In the genomic region with DNA sequence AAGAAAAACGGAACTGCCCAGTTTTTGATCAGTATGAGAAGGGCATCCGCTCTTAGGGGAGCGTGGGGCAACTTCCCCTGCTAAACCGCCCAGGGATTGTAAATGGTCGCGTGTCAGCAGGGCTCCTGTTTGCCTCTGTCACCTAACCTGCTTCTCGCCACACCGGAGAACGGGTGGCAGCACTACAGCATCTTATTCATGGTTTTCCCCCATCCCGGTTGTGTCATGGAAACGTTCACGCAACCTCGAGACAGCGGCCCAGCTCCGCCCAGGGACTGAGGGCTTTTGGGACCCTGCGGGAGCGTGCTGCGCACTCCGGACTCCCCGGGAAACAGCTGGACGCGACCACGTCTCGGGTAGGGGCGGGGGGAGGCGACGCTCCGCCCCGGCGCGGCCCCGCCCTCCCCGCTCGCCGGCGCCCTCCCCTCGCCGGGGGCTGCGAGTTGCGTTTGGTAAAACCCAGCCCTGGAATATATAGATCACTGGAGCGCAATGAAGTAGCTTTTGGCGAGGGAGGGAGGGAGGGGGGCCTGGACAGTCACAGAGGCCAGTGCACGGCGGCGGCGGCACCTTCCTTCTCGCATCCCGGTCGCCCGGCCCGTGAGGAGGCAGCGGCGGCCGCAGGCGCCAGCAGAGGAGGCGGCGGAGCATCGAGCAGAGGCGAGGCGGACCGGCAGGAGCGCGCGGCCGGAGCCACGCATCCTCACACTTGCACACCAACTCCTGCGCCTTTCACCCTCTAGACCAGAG, we compare ENCODE assay signal across 8 mouse cellular contexts. TPM values are rescaled to one million over a fixed set of nuclear protein-coding genes. Genes with fewer than 3 reads are reported as not detected.
DNase-seq lines count a peak whose midpoint lies in the region; ATAC-seq and TF ChIP-seq lines count a peak whose summit lies in the region.

A gene (plus strand): TSS at position 549 of the 750 bp plus-strand sequence.

- no peaks in the 10 kb centered on the region for H3K9me3 ChIP-seq in ES-Bruce4 (replicated peaks; ENCODE audit: control insufficient read depth, insufficient read depth, low read length, poor library complexity, severe bottlenecking)
- no peaks in the 10 kb centered on the region for H3K9me3 ChIP-seq in forebrain, embryonic 13.5 days (replicated peaks)
- no peaks in the 10 kb centered on the region for H3K9me3 ChIP-seq in liver, embryonic 16.5 days (replicated peaks; ENCODE audit: control insufficient read depth, low read length)
- H3K9me3 ChIP-seq in neural tube, embryonic 14.5 days (ENCODE audit: control insufficient read depth, low read length) = no peaks in the 10 kb centered on the region

- H3K9ac ChIP-seq in ES-Bruce4 (ENCODE audit: low read depth, poor library complexity, severe bottlenecking) = peak within 1 kb of the TSS; percentile 87
- peak within 1 kb of the TSS; percentile 89 for H3K9ac ChIP-seq in forebrain, embryonic 13.5 days
- peak within 1 kb of the TSS; percentile 87 for H3K9ac ChIP-seq in liver, embryonic 16.5 days (ENCODE audit: low read depth, low read length)
- H3K9ac ChIP-seq in neural tube, embryonic 14.5 days (replicated peaks; ENCODE audit: low read depth, low read length) = peak within 1 kb of the TSS; percentile 82

- intact Hi-C loops in heart, postnatal 10 days (cut with DNase I) = loop anchor here (1.0 to 5.0 kb wide), 5 partner anchors 57 to 212 kb away; no protein-coding TSS in a partner anchor

- TF ChIP-seq EP300 in ES-Bruce4 (IDR thresholded peaks at IDR 0.05; ENCODE audit: insufficient read depth, low read depth, low read length) = no peak

- ATAC-seq in cerebellum, adult (ENCODE audit: insufficient number of reproducible peaks, low FRiP score, low TSS enrichment) = peak; percentile 54
- ATAC-seq in forebrain, embryonic 13.5 days = peak; percentile 85
- peak; percentile 84 for ATAC-seq in liver, embryonic 16.5 days (ENCODE audit: low read depth)
- ATAC-seq in neural tube, embryonic 14.5 days (ENCODE audit: low read depth) = peak; percentile 87

- H3K4me1 ChIP-seq in ES-Bruce4 (ENCODE audit: control insufficient read depth, insufficient read depth, low read length) = no peaks in the 10 kb centered on the region
- peaks cover 40% of the 10 kb centered on the region for H3K4me1 ChIP-seq in forebrain, embryonic 13.5 days
- peaks cover 36% of the 10 kb centered on the region for H3K4me1 ChIP-seq in liver, embryonic 16.5 days (ENCODE audit: control insufficient read depth, low read depth, low read length)
- H3K4me1 ChIP-seq in neural tube, embryonic 14.5 days (ENCODE audit: control insufficient read depth, insufficient read depth, low read length) = peaks cover 16% of the 10 kb centered on the region; the same call in 1 of the 2 replicates

- peak; percentile 74 to 76 for DNase-seq in heart, postnatal 10 days
- peak; percentile 81 to 89 for DNase-seq in kidney, postnatal 4 days
- peak; percentile 71 for DNase-seq in testis, postnatal 10 days (ENCODE audit: low spot score)

- no peaks in the 10 kb centered on the region for H3K36me3 ChIP-seq in ES-Bruce4 (ENCODE audit: control insufficient read depth, insufficient read depth, low read length, poor library complexity, severe bottlenecking)
- no peaks in the 10 kb centered on the region for H3K36me3 ChIP-seq in forebrain, embryonic 13.5 days (ENCODE audit: poor library complexity, severe bottlenecking)
- H3K36me3 ChIP-seq in liver, embryonic 16.5 days (ENCODE audit: control insufficient read depth, insufficient read depth) = no peaks in the 10 kb centered on the region
- H3K36me3 ChIP-seq in neural tube, embryonic 14.5 days (ENCODE audit: control insufficient read depth, insufficient read depth, low read length) = no peaks in the 10 kb centered on the region

- peaks cover 2% of the 10 kb centered on the region; the same call in 1 of the 2 replicates for H3K27me3 ChIP-seq in ES-Bruce4 (ENCODE audit: control insufficient read depth, insufficient read depth, low read length, poor library complexity, severe bottlenecking)
- peaks cover 22% of the 10 kb centered on the region for H3K27me3 ChIP-seq in forebrain, embryonic 13.5 days
- H3K27me3 ChIP-seq in liver, embryonic 16.5 days (ENCODE audit: control insufficient read depth, insufficient read depth, low read depth, low read length) = peaks cover 33% of the 10 kb centered on the region
- H3K27me3 ChIP-seq in neural tube, embryonic 14.5 days (ENCODE audit: control insufficient read depth, insufficient read depth, low read length) = no peaks in the 10 kb centered on the region

- no peak within 1 kb of the TSS for H3K27ac ChIP-seq in ES-Bruce4 (ENCODE audit: insufficient read depth, low read length)
- H3K27ac ChIP-seq in forebrain, embryonic 13.5 days = peak within 1 kb of the TSS; percentile 51
- H3K27ac ChIP-seq in liver, embryonic 16.5 days (ENCODE audit: low read length) = peak within 1 kb of the TSS; percentile 87
- H3K27ac ChIP-seq in neural tube, embryonic 14.5 days (ENCODE audit: low read depth, low read length) = peak within 1 kb of the TSS; percentile 81

- TF ChIP-seq POLR2A in ES-Bruce4 (IDR thresholded peaks at IDR 0.05; ENCODE audit: insufficient read depth, low read length) = no peak

- H3K4me2 ChIP-seq in forebrain, embryonic 13.5 days = peak within 1 kb of the TSS; percentile 92
- peak within 1 kb of the TSS; percentile 96 for H3K4me2 ChIP-seq in liver, embryonic 16.5 days (ENCODE audit: low read depth, low read length)
- peak within 1 kb of the TSS; percentile 87 for H3K4me2 ChIP-seq in neural tube, embryonic 14.5 days (ENCODE audit: low read depth, low read length)

- 0% methylated on average over 65 of the region's 67 CpGs for WGBS in forebrain, embryonic 13.5 days
- under 1% methylated on average over 66 of the region's 67 CpGs for WGBS in liver, embryonic 16.5 days (ENCODE audit: insufficient replicate concordance)
- under 1% methylated on average over 66 of the region's 67 CpGs for WGBS in neural tube, embryonic 14.5 days

- peak within 1 kb of the TSS; percentile 86 for H3K4me3 ChIP-seq in ES-Bruce4 (ENCODE audit: low read depth, low read length)
- H3K4me3 ChIP-seq in forebrain, embryonic 13.5 days = peak within 1 kb of the TSS; percentile 60
- H3K4me3 ChIP-seq in liver, embryonic 16.5 days (ENCODE audit: low read depth, low read length) = peak within 1 kb of the TSS; percentile 85
- peak within 1 kb of the TSS; percentile 71 for H3K4me3 ChIP-seq in neural tube, embryonic 14.5 days (ENCODE audit: low read depth, low read length)

- TF ChIP-seq CTCF in ES-Bruce4 (IDR thresholded peaks at IDR 0.05; ENCODE audit: low read depth, low read length) = no peak

RNA-seq across cellular contexts. Expression of the gene that starts here (rescaled TPM):
- 5.2 and 5.4 TPM in 2 replicates for polyA plus RNA-seq in ES-Bruce4 (2011; ENCODE audit: insufficient read depth, insufficient read length, low read depth, missing spikeins)
- 2.1 and 2.5 TPM in 2 replicates for polyA plus RNA-seq in forebrain, embryonic 13.5 days (2015; fragmentation: Nextera tagmentation; extraction: Ambion mirVana)
- total RNA-seq in heart, postnatal 10 days (2021) = 1 to 10 TPM; 3.7 to 5.8 TPM
- polyA plus RNA-seq in liver, embryonic 16.5 days (2015; fragmentation: Nextera tagmentation; extraction: Ambion mirVana) = 0.93 and 1.0 TPM in 2 replicates
- polyA plus RNA-seq in neural tube, embryonic 14.5 days (2014; fragmentation: Nextera tagmentation; extraction: Ambion mirVana) = 4.6 and 5.2 TPM in 2 replicates
